Comparison of ENCODE assay signal across 9 mouse cellular contexts in the genomic region with DNA sequence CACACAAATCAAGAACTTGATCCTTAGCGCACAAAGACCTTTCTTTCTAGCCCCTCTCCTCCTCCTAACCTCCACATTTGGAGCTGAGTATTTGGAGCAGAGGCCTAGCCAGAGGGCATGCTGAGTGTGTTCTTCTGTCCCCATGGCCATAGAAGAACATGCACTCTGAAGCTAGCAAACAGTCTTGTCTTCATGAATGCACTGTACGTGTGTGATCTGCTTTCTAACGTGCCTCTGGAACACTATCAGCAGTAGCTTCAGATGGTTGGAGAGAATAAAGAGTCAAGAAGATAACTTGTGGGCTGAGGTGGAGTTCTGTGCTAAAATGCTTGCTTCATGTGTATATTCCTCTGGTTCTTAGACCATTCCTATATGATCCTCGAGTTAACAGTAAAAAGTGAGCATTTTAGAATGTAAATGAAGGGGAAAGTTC. TPM values are rescaled to one million over a fixed set of nuclear protein-coding genes. Genes with fewer than 3 reads are reported as not detected.
DNase-seq lines count a peak whose midpoint lies in the region; ATAC-seq lines count a peak whose summit lies in the region.
"Had no signal": no experiment of that assay in that cellular context is flagged by ENCODE, and none has a peak within 500 bp of the region (broad histone marks: within the 10 kb centered on the region; RNA-seq: fewer than 3 reads in every experiment).

No protein-coding gene starts in this region.

- H3K4me1 ChIP-seq in heart, embryonic 13.5 days, result peaks cover 75% of the 10 kb centered on the region
- peaks cover 80% of the 10 kb centered on the region for H3K4me1 ChIP-seq in megakaryocyte, embryonic 14.5 days
- peaks cover 31% of the 10 kb centered on the region for H3K4me1 ChIP-seq in intestine, embryonic 16.5 days (ENCODE audit: control insufficient read depth, insufficient read depth, low read length)
- peaks cover 42% of the 10 kb centered on the region for H3K4me1 ChIP-seq in neural tube, embryonic 13.5 days (replicated peaks)

- H3K27me3 ChIP-seq in heart, embryonic 13.5 days (replicated peaks), result no peaks in the 10 kb centered on the region
- H3K27me3 ChIP-seq in megakaryocyte, embryonic 14.5 days (replicated peaks), result no peaks in the 10 kb centered on the region
- H3K27me3 ChIP-seq in intestine, embryonic 16.5 days (replicated peaks; ENCODE audit: control insufficient read depth, insufficient read depth, low read length), result no peaks in the 10 kb centered on the region
- H3K27me3 ChIP-seq in neural tube, embryonic 13.5 days, result no peaks in the 10 kb centered on the region

- no peak for DNase-seq in heart, adult 9 months (ENCODE audit: low spot score in 2 of 2)
- no peak for DNase-seq in cerebellum, postnatal 10 days
- no peak for DNase-seq in thymus, postnatal 25 days
- DNase-seq: adrenal gland, adult 2 months had no signal

- H3K9me3 ChIP-seq in heart, embryonic 13.5 days, result no peaks in the 10 kb centered on the region
- H3K9me3 ChIP-seq in megakaryocyte, embryonic 14.5 days, result peaks cover 3% of the 10 kb centered on the region
- no peaks in the 10 kb centered on the region for H3K9me3 ChIP-seq in intestine, embryonic 16.5 days (ENCODE audit: control insufficient read depth, low read length)
- H3K9me3 ChIP-seq in neural tube, embryonic 13.5 days, result no peaks in the 10 kb centered on the region

- WGBS in heart, embryonic 13.5 days, result 42% methylated on average over 4 of the region's 4 CpGs
- 66% methylated on average over 4 of the region's 4 CpGs for WGBS in intestine, embryonic 16.5 days
- WGBS in neural tube, embryonic 13.5 days, result 49% methylated on average over 4 of the region's 4 CpGs

- H3K36me3 ChIP-seq in heart, embryonic 13.5 days, result peaks cover 4% of the 10 kb centered on the region
- H3K36me3 ChIP-seq in megakaryocyte, embryonic 14.5 days (replicated peaks; ENCODE audit: low read length), result peaks cover 14% of the 10 kb centered on the region
- H3K36me3 ChIP-seq in intestine, embryonic 16.5 days (ENCODE audit: control insufficient read depth, insufficient read depth, low read length), result no peaks in the 10 kb centered on the region
- no peaks in the 10 kb centered on the region for H3K36me3 ChIP-seq in neural tube, embryonic 13.5 days

- peak overlapping the region; percentile 33 for H3K4me2 ChIP-seq in heart, embryonic 13.5 days
- no peak overlapping the region for H3K4me2 ChIP-seq in intestine, embryonic 16.5 days (ENCODE audit: low read depth, low read length)
- H3K4me2 ChIP-seq in neural tube, embryonic 13.5 days, result no peak overlapping the region

- peak overlapping the region; percentile 39; the same call in 1 of the 2 replicates for H3K9ac ChIP-seq in heart, embryonic 13.5 days
- H3K9ac ChIP-seq in intestine, embryonic 16.5 days (ENCODE audit: low read depth, low read length), result no peak overlapping the region
- no peak overlapping the region for H3K9ac ChIP-seq in neural tube, embryonic 13.5 days

- peak overlapping the region; percentile 88 for H3K27ac ChIP-seq in heart, embryonic 13.5 days (replicated peaks)
- H3K27ac ChIP-seq in intestine, embryonic 16.5 days (ENCODE audit: low read length), result peak overlapping the region; percentile 86; the same call in 1 of the 2 replicates
- H3K27ac ChIP-seq in neural tube, embryonic 13.5 days (replicated peaks), result peak overlapping the region; percentile 65

- no peak for ATAC-seq in heart, embryonic 13.5 days (ENCODE audit: extremely low read depth, insufficient number of reproducible peaks, low FRiP score, low TSS enrichment)
- no peak for ATAC-seq in megakaryocyte, adult 5-6 weeks (ENCODE audit: poor library complexity, severe bottlenecking)
- no peak for ATAC-seq in intestine, embryonic 16.5 days
- no peak for ATAC-seq in neural tube, embryonic 13.5 days (ENCODE audit: low read depth)

- no peak overlapping the region for H3K4me3 ChIP-seq in heart, embryonic 13.5 days
- H3K4me3 ChIP-seq in megakaryocyte, embryonic 14.5 days (replicated peaks), result peak overlapping the region; percentile 54
- H3K4me3 ChIP-seq in intestine, embryonic 16.5 days (ENCODE audit: low read length), result no peak overlapping the region
- H3K4me3 ChIP-seq in neural tube, embryonic 13.5 days, result no peak overlapping the region

RNA-seq across cellular contexts. Expression of a gene that starts 33.3 kb away (rescaled TPM):
- polyA plus RNA-seq in heart, embryonic 13.5 days (2015; fragmentation: Nextera tagmentation; extraction: Ambion mirVana), result 36.8 and 41.4 TPM in 2 replicates
- polyA plus RNA-seq in megakaryocyte, embryonic 14.5 days (2012; ENCODE audit: insufficient read depth, low replicate concordance), result 4.7 and 5.8 TPM in 2 replicates
- 5.4 and 6.5 TPM in 2 replicates for total RNA-seq in megakaryocyte, adult 5-6 weeks (2015)
- total RNA-seq in megakaryocyte, adult 5-6 weeks (2017), result 7.5 and 8.9 TPM in 2 replicates
- polyA plus RNA-seq in intestine, embryonic 16.5 days (2015; fragmentation: Nextera tagmentation; extraction: Ambion mirVana), result 42.5 and 43.3 TPM in 2 replicates
- polyA plus RNA-seq in neural tube, embryonic 13.5 days (2015; fragmentation: Nextera tagmentation; extraction: Ambion mirVana), result 43.1 and 45.2 TPM in 2 replicates
